Mouse (Mus musculus) kidney, adult 11 months (tissue): ENCODE results near the gene Prickle3.
A peak's percentile ranks its signal among the peaks of the same experiment; 100 is the strongest.

Experiments
- DNase-seq: peaks from one replicate; pipeline ENCODE4 v3.0.0; 2022

Prickle3 gene

GRCm38 (mm10) chrX:7657221-7657639 is at the start of gene Prickle3:
Prickle3 (plus strand) TSS chrX:7657260.
- peak; percentile 64 for DNase-seq

- DNase-seq = no peak
These were observed 47.0 kb upstream of the Prickle3 start for GRCm38 (mm10) chrX:7610035-7610434.

GRCm38 (mm10) chrX:7610536-7611258 is 46.4 kb upstream of the Prickle3 start:
- no peak for DNase-seq

GRCm38 (mm10) chrX:7617889-7618551 is 39.0 kb upstream of the Prickle3 start:
- no peak for DNase-seq

- DNase-seq = no peak
These were observed 24.5 kb upstream of the Prickle3 start for GRCm38 (mm10) chrX:7632560-7632959.

GRCm38 (mm10) chrX:7635101-7635500 is 22.0 kb upstream of the Prickle3 start:
- no peak for DNase-seq

GRCm38 (mm10) chrX:7638401-7639091 is 18.5 kb upstream of the Prickle3 start, which contains the start of gene Syp:
Syp (plus strand) TSS chrX:7638471.
- DNase-seq = peak; percentile 75

- no peak for DNase-seq
These were observed 17.3 kb upstream of the Prickle3 start for GRCm38 (mm10) chrX:7639536-7640325.

- DNase-seq = no peak
These were observed 16.3 kb upstream of the Prickle3 start for GRCm38 (mm10) chrX:7640785-7641184.

- peak; percentile 80 for DNase-seq
These were observed 11.7 kb upstream of the Prickle3 start for GRCm38 (mm10) chrX:7645349-7645748.

GRCm38 (mm10) chrX:7648671-7649304 is 8.3 kb upstream of the Prickle3 start:
- DNase-seq = peak; percentile 95

- DNase-seq = peak; percentile 59
These were observed 1.1 kb downstream of the Prickle3 start for GRCm38 (mm10) chrX:7658031-7658784.

- DNase-seq = peak; percentile 54
These were observed 1.9 kb downstream of the Prickle3 start for GRCm38 (mm10) chrX:7658785-7659589.

- DNase-seq = no peak
These were observed 4.0 kb downstream of the Prickle3 start for GRCm38 (mm10) chrX:7661086-7661485.

GRCm38 (mm10) chrX:7662936-7663335 is 5.9 kb downstream of the Prickle3 start:
- no peak for DNase-seq

- no peak for DNase-seq
These were observed 7.7 kb downstream of the Prickle3 start for GRCm38 (mm10) chrX:7664791-7665190.

- no peak for DNase-seq
These were observed 8.9 kb downstream of the Prickle3 start for GRCm38 (mm10) chrX:7665739-7666502.

- DNase-seq = peak; percentile 61
These were observed 13.4 kb downstream of the Prickle3 start for GRCm38 (mm10) chrX:7670390-7670881.

- peak; percentile 13 for DNase-seq
These were observed 14.0 kb downstream of the Prickle3 start, which contains the start of gene Plp2 for GRCm38 (mm10) chrX:7670921-7671623. Plp2 (minus strand) TSS chrX:7671390.
